Mouse (Mus musculus): Measurements from ENCODE around the gene Grm1. TPM values are rescaled to one million over a fixed set of nuclear protein-coding genes. Genes with fewer than 3 reads are reported as not detected.

The Grm1 gene
- polyA plus RNA-seq, 1 experiment from 2014 or later = 10.3 TPM

DNA sequence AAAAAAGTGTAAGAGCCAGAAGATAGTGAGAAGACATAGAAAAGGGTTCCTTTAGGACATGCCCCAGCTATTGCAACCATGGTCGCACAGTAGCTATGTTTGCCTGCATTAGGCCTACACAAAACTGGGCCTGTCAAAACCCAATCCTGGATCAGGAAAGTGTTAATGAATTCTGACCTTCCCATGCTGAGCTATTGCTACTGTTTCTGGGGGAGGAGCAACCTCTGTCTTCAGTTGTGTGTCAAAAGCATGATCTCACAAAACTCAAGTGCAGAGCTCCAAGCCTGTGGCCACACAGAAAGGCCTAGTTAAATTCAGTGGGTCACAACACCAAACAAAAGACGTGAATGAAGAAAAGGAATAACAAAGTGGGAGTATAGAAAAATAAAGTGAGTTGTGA lies 152.5 kb downstream of the Grm1 start:
- 48% methylated on average over 2 of the region's 2 CpGs for WGBS
- H3K4me3 ChIP-seq (replicated peaks; ENCODE audit: low read length) = no peak overlapping the region
- ATAC-seq = peak; percentile 18; the same call in 1 of the 2 replicates
- H3K36me3 ChIP-seq (ENCODE audit: control insufficient read depth, insufficient read depth) = no peaks in the 10 kb centered on the region
- no peaks in the 10 kb centered on the region for H3K27me3 ChIP-seq (replicated peaks; ENCODE audit: control insufficient read depth, insufficient read depth, low read length)
- no peak overlapping the region for H3K27ac ChIP-seq (ENCODE audit: low read length)
- H3K4me1 ChIP-seq (replicated peaks; ENCODE audit: control insufficient read depth, insufficient read depth, low read length) = peaks cover 2% of the 10 kb centered on the region; the same call in 1 of the 2 replicates
- no peak overlapping the region for H3K4me2 ChIP-seq (ENCODE audit: low read length)
- H3K9ac ChIP-seq (replicated peaks; ENCODE audit: low read depth, low read length) = no peak overlapping the region
- no peaks in the 10 kb centered on the region for H3K9me3 ChIP-seq (ENCODE audit: control insufficient read depth, low read length)

DNA sequence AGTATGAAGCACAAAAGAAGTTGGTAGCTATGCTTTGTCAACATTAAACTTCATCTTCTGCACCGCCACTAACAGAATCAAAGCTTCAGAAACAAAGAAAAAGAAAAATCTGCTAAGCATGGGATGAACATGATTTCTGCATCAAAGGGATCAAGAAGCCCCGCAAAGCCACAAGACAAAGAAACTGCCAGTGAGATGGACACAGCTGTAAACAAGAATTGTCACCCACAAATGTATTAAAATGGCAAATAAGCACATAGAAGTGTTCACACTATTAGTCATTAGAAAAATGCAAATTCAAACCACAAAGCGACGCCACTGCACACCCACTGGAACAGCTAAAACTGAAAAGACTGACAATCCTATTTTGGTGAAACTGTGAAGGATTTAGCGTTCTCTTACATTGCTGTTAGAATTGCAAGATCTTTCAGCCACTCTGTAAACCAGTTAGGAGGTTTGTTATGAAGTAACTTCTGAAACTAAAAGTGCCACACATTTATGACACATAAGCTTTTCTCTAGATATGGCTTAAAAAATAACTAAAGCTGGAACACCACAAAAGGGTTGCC lies 153.3 kb downstream of the Grm1 start:
- H3K4me2 ChIP-seq (ENCODE audit: low read length) = no peak overlapping the region
- no peaks in the 10 kb centered on the region for H3K9me3 ChIP-seq (ENCODE audit: control insufficient read depth, low read length)
- no peak overlapping the region for H3K4me3 ChIP-seq (replicated peaks; ENCODE audit: low read length)
- peak; percentile 36; the same call in 1 of the 2 replicates for ATAC-seq
- no peak overlapping the region for H3K27ac ChIP-seq (ENCODE audit: low read length)
- no peaks in the 10 kb centered on the region for H3K36me3 ChIP-seq (ENCODE audit: control insufficient read depth, insufficient read depth)
- 31% methylated on average over 5 of the region's 5 CpGs for WGBS
- H3K27me3 ChIP-seq (replicated peaks; ENCODE audit: control insufficient read depth, insufficient read depth, low read length) = no peaks in the 10 kb centered on the region
- peaks cover 2% of the 10 kb centered on the region; the same call in 1 of the 2 replicates for H3K4me1 ChIP-seq (replicated peaks; ENCODE audit: control insufficient read depth, insufficient read depth, low read length)
- no peak overlapping the region for H3K9ac ChIP-seq (replicated peaks; ENCODE audit: low read depth, low read length)

DNA sequence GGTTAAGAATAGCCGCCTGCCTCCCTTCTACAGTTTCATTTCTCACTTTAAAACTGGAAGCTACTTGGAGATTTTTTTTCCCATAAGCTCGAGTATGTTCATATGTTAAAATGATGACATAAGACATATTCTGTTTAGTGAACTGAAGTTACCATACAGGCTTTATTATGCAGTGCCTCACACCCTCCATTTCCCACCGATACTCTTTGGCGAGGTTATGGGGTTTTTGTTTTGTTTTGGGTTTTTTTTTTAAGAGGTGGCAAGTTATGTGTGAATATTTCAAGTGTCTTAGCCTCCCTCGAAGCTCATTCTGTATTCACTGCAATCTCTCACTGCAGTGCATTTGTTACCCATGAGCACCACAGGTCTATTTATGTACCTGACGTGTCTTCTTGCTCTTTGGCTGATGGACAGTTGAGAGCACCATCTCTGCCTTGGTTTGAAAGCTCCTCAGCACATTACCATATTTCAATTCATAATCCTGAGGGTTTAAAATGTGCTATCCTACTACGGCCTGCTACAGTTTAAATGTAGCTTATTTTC lies 164.2 kb downstream of the Grm1 start:
- Histone ChIP-seq H3K4me2 (ENCODE audit: low read length) (no peak overlapping the region), H3K27me3 (replicated peaks; ENCODE audit: control insufficient read depth, insufficient read depth, low read length) (no peaks in the 10 kb centered on the region), H3K9me3 (ENCODE audit: control insufficient read depth, low read length) (no peaks in the 10 kb centered on the region), H3K4me1 (replicated peaks; ENCODE audit: control insufficient read depth, insufficient read depth, low read length) (no peaks in the 10 kb centered on the region), H3K27ac (ENCODE audit: low read length) (no peak overlapping the region), H3K4me3 (replicated peaks; ENCODE audit: low read length) (no peak overlapping the region), H3K9ac (replicated peaks; ENCODE audit: low read depth, low read length) (no peak overlapping the region), H3K36me3 (ENCODE audit: control insufficient read depth, insufficient read depth) (no peaks in the 10 kb centered on the region)
- WGBS = 69% methylated on average over 7 of the region's 7 CpGs
- no peak for ATAC-seq

DNA sequence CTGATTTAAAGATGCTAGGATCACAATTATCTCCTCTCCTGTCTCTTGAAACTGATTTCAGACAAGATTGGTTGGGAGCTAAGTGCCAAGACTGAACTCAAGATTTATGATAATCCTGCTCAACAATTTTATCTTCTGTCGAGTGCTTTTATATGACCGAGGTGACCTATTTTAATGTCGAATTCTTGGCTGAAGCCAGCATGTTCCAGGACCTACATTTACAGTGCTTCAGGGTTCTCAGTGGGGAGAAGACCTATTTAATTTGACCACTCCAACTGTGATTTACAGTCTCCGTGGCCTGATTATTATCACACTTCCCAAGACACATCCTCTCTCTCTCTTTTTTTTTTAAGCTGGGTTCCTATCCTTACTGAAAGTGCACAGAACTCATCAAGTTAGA lies 168.5 kb downstream of the Grm1 start:
- Histone ChIP-seq H3K36me3 (ENCODE audit: control insufficient read depth, insufficient read depth) (no peaks in the 10 kb centered on the region), H3K27ac (ENCODE audit: low read length) (no peak overlapping the region), H3K9me3 (ENCODE audit: control insufficient read depth, low read length) (no peaks in the 10 kb centered on the region), H3K4me3 (replicated peaks; ENCODE audit: low read length) (no peak overlapping the region), H3K27me3 (replicated peaks; ENCODE audit: control insufficient read depth, insufficient read depth, low read length) (no peaks in the 10 kb centered on the region), H3K4me2 (ENCODE audit: low read length) (no peak overlapping the region), H3K9ac (replicated peaks; ENCODE audit: low read depth, low read length) (no peak overlapping the region), H3K4me1 (replicated peaks; ENCODE audit: control insufficient read depth, insufficient read depth, low read length) (no peaks in the 10 kb centered on the region)
- no peak for ATAC-seq
- WGBS = 92% methylated on average over 4 of the region's 4 CpGs

DNA sequence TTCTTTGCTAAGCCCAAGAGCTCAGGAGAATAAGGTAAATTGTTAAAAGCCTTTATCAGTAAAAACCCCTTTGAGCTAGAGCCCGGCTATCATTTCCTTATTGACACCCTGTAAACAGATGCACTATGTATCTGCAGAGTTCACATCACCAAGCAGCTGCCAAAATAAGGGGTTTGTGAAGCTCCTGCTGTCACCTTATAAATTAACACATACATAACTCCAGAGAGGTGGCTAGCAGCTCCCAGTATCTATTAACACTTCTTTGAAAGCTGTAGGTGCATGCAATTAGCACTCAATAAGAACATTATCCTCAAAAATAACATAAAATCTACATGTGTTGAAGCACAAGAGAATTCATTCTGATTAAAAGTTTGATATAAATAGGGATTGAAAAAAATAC lies 191.9 kb downstream of the Grm1 start:
- WGBS = 51% methylated on average over 1 of the region's 1 CpGs
- ATAC-seq = peak; percentile 54; the same call in 1 of the 2 replicates
- no peak overlapping the region for H3K4me3 ChIP-seq (replicated peaks; ENCODE audit: low read length)
- no peaks in the 10 kb centered on the region for H3K27me3 ChIP-seq (replicated peaks; ENCODE audit: control insufficient read depth, insufficient read depth, low read length)
- no peak overlapping the region for H3K4me2 ChIP-seq (ENCODE audit: low read length)
- no peak overlapping the region for H3K9ac ChIP-seq (replicated peaks; ENCODE audit: low read depth, low read length)
- no peaks in the 10 kb centered on the region for H3K4me1 ChIP-seq (replicated peaks; ENCODE audit: control insufficient read depth, insufficient read depth, low read length)
- H3K27ac ChIP-seq (ENCODE audit: low read length) = no peak overlapping the region
- no peaks in the 10 kb centered on the region for H3K9me3 ChIP-seq (ENCODE audit: control insufficient read depth, low read length)
- no peaks in the 10 kb centered on the region for H3K36me3 ChIP-seq (ENCODE audit: control insufficient read depth, insufficient read depth)

DNA sequence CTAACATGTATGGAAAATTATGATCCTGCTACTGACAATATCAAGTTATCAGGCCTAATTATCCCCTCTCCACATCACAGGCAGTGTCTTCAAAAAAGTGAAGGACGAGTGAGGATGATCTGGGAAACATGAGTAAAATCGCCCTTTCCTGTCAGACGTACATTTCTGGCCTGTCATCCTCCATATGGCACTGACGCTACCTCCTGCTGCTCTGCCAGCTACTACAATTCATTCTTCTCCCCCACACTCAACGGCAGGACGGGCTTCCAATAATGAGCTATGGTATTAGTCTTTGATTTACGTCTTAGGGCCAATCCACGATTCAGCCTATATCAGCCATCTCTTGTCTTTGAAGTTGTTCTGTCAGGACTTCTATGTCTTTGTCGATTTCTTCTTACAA lies 193.6 kb downstream of the Grm1 start:
- ATAC-seq = no peak
- no peak overlapping the region for H3K27ac ChIP-seq (ENCODE audit: low read length)
- WGBS = 54% methylated on average over 9 of the region's 9 CpGs
- no peak overlapping the region for H3K4me3 ChIP-seq (replicated peaks; ENCODE audit: low read length)
- H3K36me3 ChIP-seq (ENCODE audit: control insufficient read depth, insufficient read depth) = no peaks in the 10 kb centered on the region
- no peaks in the 10 kb centered on the region for H3K27me3 ChIP-seq (replicated peaks; ENCODE audit: control insufficient read depth, insufficient read depth, low read length)
- H3K9ac ChIP-seq (replicated peaks; ENCODE audit: low read depth, low read length) = no peak overlapping the region
- no peaks in the 10 kb centered on the region for H3K9me3 ChIP-seq (ENCODE audit: control insufficient read depth, low read length)
- H3K4me1 ChIP-seq (replicated peaks; ENCODE audit: control insufficient read depth, insufficient read depth, low read length) = no peaks in the 10 kb centered on the region
- no peak overlapping the region for H3K4me2 ChIP-seq (ENCODE audit: low read length)

DNA sequence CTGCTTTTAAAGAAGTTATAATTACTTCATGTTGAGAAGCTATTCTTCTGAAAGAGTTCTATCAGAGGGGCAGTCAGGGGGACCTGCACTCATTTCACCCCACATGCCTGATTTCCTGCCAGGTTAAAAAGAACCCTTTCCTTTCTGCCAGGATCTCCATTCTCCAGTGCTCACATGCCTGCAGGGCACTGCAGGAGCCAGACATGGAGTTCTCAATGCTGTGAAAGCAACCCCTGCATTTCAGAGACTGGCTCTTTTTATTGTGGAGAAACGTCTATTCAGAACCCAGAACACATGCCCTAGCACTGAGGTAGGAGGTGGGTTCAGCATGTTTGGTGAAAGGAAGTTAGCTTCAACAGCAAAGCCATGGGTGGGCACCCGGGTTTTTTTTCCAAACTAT lies 197.2 kb downstream of the Grm1 start:
- H3K36me3 ChIP-seq (ENCODE audit: control insufficient read depth, insufficient read depth) = no peaks in the 10 kb centered on the region
- no peaks in the 10 kb centered on the region for H3K27me3 ChIP-seq (replicated peaks; ENCODE audit: control insufficient read depth, insufficient read depth, low read length)
- H3K9ac ChIP-seq (replicated peaks; ENCODE audit: low read depth, low read length) = no peak overlapping the region
- no peaks in the 10 kb centered on the region for H3K4me1 ChIP-seq (replicated peaks; ENCODE audit: control insufficient read depth, insufficient read depth, low read length)
- 5% methylated on average over 2 of the region's 2 CpGs for WGBS
- peak; percentile 91 for ATAC-seq
- no peaks in the 10 kb centered on the region for H3K9me3 ChIP-seq (ENCODE audit: control insufficient read depth, low read length)
- H3K27ac ChIP-seq (ENCODE audit: low read length) = no peak overlapping the region
- H3K4me2 ChIP-seq (ENCODE audit: low read length) = no peak overlapping the region
- H3K4me3 ChIP-seq (replicated peaks; ENCODE audit: low read length) = no peak overlapping the region

DNA sequence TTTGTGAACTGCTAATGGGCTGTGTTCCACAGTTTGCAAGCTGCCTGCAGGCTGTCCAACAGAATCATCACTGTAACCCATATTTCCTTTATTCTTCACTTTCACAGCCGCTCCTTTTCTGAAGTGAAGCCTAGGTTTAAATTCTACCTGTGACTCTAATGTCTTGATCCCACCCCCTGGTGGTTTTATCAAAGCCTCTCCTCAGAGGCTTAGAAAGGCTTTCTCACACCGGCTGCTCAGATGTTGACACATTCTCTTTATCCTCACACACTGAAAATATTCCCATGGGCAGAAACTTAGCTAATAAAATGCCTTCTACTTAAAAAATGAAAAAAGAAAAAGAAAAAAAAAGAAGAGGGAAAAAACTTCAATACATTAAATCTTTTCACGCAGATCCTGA lies 210.0 kb downstream of the Grm1 start:
- ATAC-seq = no peak
- no peaks in the 10 kb centered on the region for H3K36me3 ChIP-seq (ENCODE audit: control insufficient read depth, insufficient read depth)
- H3K9me3 ChIP-seq (ENCODE audit: control insufficient read depth, low read length) = no peaks in the 10 kb centered on the region
- H3K4me2 ChIP-seq (ENCODE audit: low read length) = no peak overlapping the region
- no peak overlapping the region for H3K4me3 ChIP-seq (replicated peaks; ENCODE audit: low read length)
- H3K27me3 ChIP-seq (replicated peaks; ENCODE audit: control insufficient read depth, insufficient read depth, low read length) = no peaks in the 10 kb centered on the region
- no peak overlapping the region for H3K27ac ChIP-seq (ENCODE audit: low read length)
- H3K4me1 ChIP-seq (replicated peaks; ENCODE audit: control insufficient read depth, insufficient read depth, low read length) = no peaks in the 10 kb centered on the region
- 30% methylated on average over 3 of the region's 3 CpGs for WGBS
- no peak overlapping the region for H3K9ac ChIP-seq (replicated peaks; ENCODE audit: low read depth, low read length)

DNA sequence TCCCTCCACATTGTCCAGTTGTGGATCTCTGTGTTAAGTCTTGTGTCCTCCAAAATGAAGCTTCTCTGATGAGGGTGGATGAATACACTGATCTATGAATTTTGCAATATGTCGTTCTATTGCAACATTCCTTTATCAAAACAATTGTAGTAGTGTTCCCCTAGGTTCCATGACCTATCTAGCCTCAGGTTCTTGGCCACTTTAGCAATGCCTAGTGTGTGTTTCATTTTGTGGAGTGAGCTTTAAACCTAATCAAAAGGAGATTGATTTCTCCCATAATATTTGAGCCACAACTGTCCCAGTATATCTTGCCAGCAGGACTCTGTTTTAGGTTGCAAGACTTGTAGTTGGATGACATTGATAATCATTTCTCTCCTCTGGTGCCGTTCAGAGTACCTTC lies 211.9 kb downstream of the Grm1 start:
- H3K27ac ChIP-seq (ENCODE audit: low read length) = no peak overlapping the region
- 93% methylated on average over 2 of the region's 2 CpGs for WGBS
- H3K9ac ChIP-seq (replicated peaks; ENCODE audit: low read depth, low read length) = no peak overlapping the region
- no peaks in the 10 kb centered on the region for H3K4me1 ChIP-seq (replicated peaks; ENCODE audit: control insufficient read depth, insufficient read depth, low read length)
- H3K4me3 ChIP-seq (replicated peaks; ENCODE audit: low read length) = no peak overlapping the region
- H3K4me2 ChIP-seq (ENCODE audit: low read length) = no peak overlapping the region
- no peak for ATAC-seq
- no peaks in the 10 kb centered on the region for H3K36me3 ChIP-seq (ENCODE audit: control insufficient read depth, insufficient read depth)
- H3K27me3 ChIP-seq (replicated peaks; ENCODE audit: control insufficient read depth, insufficient read depth, low read length) = no peaks in the 10 kb centered on the region
- no peaks in the 10 kb centered on the region for H3K9me3 ChIP-seq (ENCODE audit: control insufficient read depth, low read length)

DNA sequence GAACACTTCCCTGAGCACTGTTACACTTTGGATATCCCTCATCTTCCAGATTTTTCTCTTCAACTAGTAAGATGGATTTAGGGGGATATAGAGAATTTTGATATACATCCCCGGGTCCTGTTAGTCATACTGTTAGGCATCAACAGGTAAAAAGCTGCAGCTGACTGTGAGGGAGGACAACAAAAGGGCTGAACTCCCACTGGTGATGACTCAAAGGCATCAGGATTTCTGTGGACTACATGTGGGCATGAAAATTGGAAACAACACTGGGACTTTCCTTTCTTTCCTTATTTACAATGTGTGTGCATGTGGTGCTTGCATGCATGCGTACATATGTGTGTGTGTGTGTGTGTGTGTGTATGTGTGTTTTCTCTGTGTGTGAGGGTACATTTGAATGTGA lies 215.9 kb downstream of the Grm1 start:
- no peak overlapping the region for H3K27ac ChIP-seq (ENCODE audit: low read length)
- no peak for ATAC-seq
- no peak overlapping the region for H3K4me2 ChIP-seq (ENCODE audit: low read length)
- H3K4me3 ChIP-seq (replicated peaks; ENCODE audit: low read length) = no peak overlapping the region
- no peak overlapping the region for H3K9ac ChIP-seq (replicated peaks; ENCODE audit: low read depth, low read length)
- no peaks in the 10 kb centered on the region for H3K27me3 ChIP-seq (replicated peaks; ENCODE audit: control insufficient read depth, insufficient read depth, low read length)
- no peaks in the 10 kb centered on the region for H3K9me3 ChIP-seq (ENCODE audit: control insufficient read depth, low read length)
- no peaks in the 10 kb centered on the region for H3K36me3 ChIP-seq (ENCODE audit: control insufficient read depth, insufficient read depth)
- 83% methylated on average over 2 of the region's 2 CpGs for WGBS
- H3K4me1 ChIP-seq (replicated peaks; ENCODE audit: control insufficient read depth, insufficient read depth, low read length) = no peaks in the 10 kb centered on the region

Data from forebrain, embryonic 16.5 days (tissue).